Mouse (Mus musculus): ENCODE results near the gene Spef1. TPM values are rescaled to one million over a fixed set of nuclear protein-coding genes. Genes with fewer than 3 reads are reported as not detected.

Gene Spef1
- polyA plus RNA-seq, 1 experiment = 1.5 TPM

- H3K36me3 ChIP-seq (replicated peaks; ENCODE audit: low read length) = peaks cover 17% of the 10 kb centered on the region
- no peak overlapping the region for H3K4me3 ChIP-seq (replicated peaks)
- no peak for TF ChIP-seq GATA1 (IDR thresholded peaks at IDR 0.05; ENCODE audit: borderline replicate concordance, low read length)
- TF ChIP-seq FLI1 (IDR thresholded peaks at IDR 0.05; ENCODE audit: low read length) = no peak
- H3K9me3 ChIP-seq = no peaks in the 10 kb centered on the region
- peaks cover 11% of the 10 kb centered on the region for H3K27me3 ChIP-seq (replicated peaks)
- H3K4me1 ChIP-seq = peaks cover 80% of the 10 kb centered on the region
Measured at GRCm38 (mm10) chr2:131208356-131208755, 21.3 kb upstream of the Spef1 start.

GRCm38 (mm10) chr2:131206778-131207177, 19.7 kb upstream of the Spef1 start, which contains the start of gene Ap5s1:
Ap5s1 (plus strand) TSS chr2:131207078.
- Histone ChIP-seq H3K9me3 (no peaks in the 10 kb centered on the region), H3K4me3 (replicated peaks) (peak within 1 kb of the TSS; percentile 1), H3K36me3 (replicated peaks; ENCODE audit: low read length) (peaks cover 8% of the 10 kb centered on the region), H3K27me3 (replicated peaks) (peaks cover 11% of the 10 kb centered on the region), H3K4me1 (peaks cover 65% of the 10 kb centered on the region)
- TF ChIP-seq GATA1 (IDR thresholded peaks at IDR 0.05; ENCODE audit: borderline replicate concordance, low read length) = no peak
- TF ChIP-seq FLI1 (IDR thresholded peaks at IDR 0.05; ENCODE audit: low read length) = no peak

GRCm38 (mm10) chr2:131205521-131206182, 18.6 kb upstream of the Spef1 start:
- Histone ChIP-seq H3K9me3 (peaks cover 6% of the 10 kb centered on the region), H3K4me3 (replicated peaks) (no peak overlapping the region), H3K4me1 (peaks cover 55% of the 10 kb centered on the region), H3K27me3 (replicated peaks) (peaks cover 11% of the 10 kb centered on the region), H3K36me3 (replicated peaks; ENCODE audit: low read length) (peaks cover 16% of the 10 kb centered on the region)
- TF ChIP-seq FLI1 (IDR thresholded peaks at IDR 0.05; ENCODE audit: low read length) (no peak), GATA1 (IDR thresholded peaks at IDR 0.05; ENCODE audit: borderline replicate concordance, low read length) (no peak)

GRCm38 (mm10) chr2:131204410-131204981, 17.4 kb upstream of the Spef1 start:
- Histone ChIP-seq H3K4me1 (peaks cover 49% of the 10 kb centered on the region), H3K27me3 (replicated peaks) (peaks cover 11% of the 10 kb centered on the region), H3K36me3 (replicated peaks; ENCODE audit: low read length) (peaks cover 27% of the 10 kb centered on the region), H3K4me3 (replicated peaks) (peak overlapping the region; percentile 54), H3K9me3 (peaks cover 13% of the 10 kb centered on the region)
- TF ChIP-seq GATA1 (IDR thresholded peaks at IDR 0.05; ENCODE audit: borderline replicate concordance, low read length) (no peak), FLI1 (IDR thresholded peaks at IDR 0.05; ENCODE audit: low read length) (no peak)

- H3K4me1 ChIP-seq = peaks cover 43% of the 10 kb centered on the region
- H3K4me3 ChIP-seq (replicated peaks) = no peak overlapping the region
- H3K36me3 ChIP-seq (replicated peaks; ENCODE audit: low read length) = peaks cover 32% of the 10 kb centered on the region
Measured at GRCm38 (mm10) chr2:131203816-131204409, 16.8 kb upstream of the Spef1 start.

GRCm38 (mm10) chr2:131201262-131201661, 14.2 kb upstream of the Spef1 start:
- no peak for TF ChIP-seq FLI1 (IDR thresholded peaks at IDR 0.05; ENCODE audit: low read length)
- TF ChIP-seq GATA1 (IDR thresholded peaks at IDR 0.05; ENCODE audit: borderline replicate concordance, low read length) = no peak
- peaks cover 28% of the 10 kb centered on the region for H3K4me1 ChIP-seq

More at GRCm38 (mm10) chr2:131203816-131204409, 16.8 kb upstream of the Spef1 start:
- no peak for TF ChIP-seq FLI1 (IDR thresholded peaks at IDR 0.05; ENCODE audit: low read length)
- TF ChIP-seq GATA1 (IDR thresholded peaks at IDR 0.05; ENCODE audit: borderline replicate concordance, low read length) = no peak
- Histone ChIP-seq H3K27me3 (replicated peaks) (peaks cover 11% of the 10 kb centered on the region), H3K9me3 (peaks cover 13% of the 10 kb centered on the region)

GRCm38 (mm10) chr2:131200710-131201109, 13.6 kb upstream of the Spef1 start:
- H3K27me3 ChIP-seq (replicated peaks) = peaks cover 7% of the 10 kb centered on the region
- H3K9me3 ChIP-seq = peaks cover 13% of the 10 kb centered on the region
- H3K4me3 ChIP-seq (replicated peaks) = no peak overlapping the region
- peaks cover 61% of the 10 kb centered on the region for H3K36me3 ChIP-seq (replicated peaks; ENCODE audit: low read length)
- TF ChIP-seq FLI1 (IDR thresholded peaks at IDR 0.05; ENCODE audit: low read length) (no peak), GATA1 (IDR thresholded peaks at IDR 0.05; ENCODE audit: borderline replicate concordance, low read length) (no peak)
- H3K4me1 ChIP-seq = peaks cover 22% of the 10 kb centered on the region

More at GRCm38 (mm10) chr2:131201262-131201661, 14.2 kb upstream of the Spef1 start:
- H3K27me3 ChIP-seq (replicated peaks) = peaks cover 9% of the 10 kb centered on the region
- H3K4me3 ChIP-seq (replicated peaks) = no peak overlapping the region
- H3K36me3 ChIP-seq (replicated peaks; ENCODE audit: low read length) = peaks cover 56% of the 10 kb centered on the region
- peaks cover 13% of the 10 kb centered on the region for H3K9me3 ChIP-seq

GRCm38 (mm10) chr2:131196606-131197316, 9.7 kb upstream of the Spef1 start:
- Histone ChIP-seq H3K36me3 (replicated peaks; ENCODE audit: low read length) (peaks cover 92% of the 10 kb centered on the region), H3K4me1 (peaks cover 7% of the 10 kb centered on the region; the same call in 1 of the 2 replicates)

GRCm38 (mm10) chr2:131191005-131191390, 3.9 kb upstream of the Spef1 start:
- peak overlapping the region; percentile 28 for H3K4me3 ChIP-seq (replicated peaks)
- TF ChIP-seq FLI1 (IDR thresholded peaks at IDR 0.05; ENCODE audit: low read length) (no peak), GATA1 (IDR thresholded peaks at IDR 0.05; ENCODE audit: borderline replicate concordance, low read length) (no peak)
- H3K27me3 ChIP-seq (replicated peaks) = no peaks in the 10 kb centered on the region
- no peaks in the 10 kb centered on the region for H3K9me3 ChIP-seq
- H3K36me3 ChIP-seq (replicated peaks; ENCODE audit: low read length) = peaks cover 73% of the 10 kb centered on the region
- peaks cover 49% of the 10 kb centered on the region for H3K4me1 ChIP-seq

More at GRCm38 (mm10) chr2:131196606-131197316, 9.7 kb upstream of the Spef1 start:
- TF ChIP-seq GATA1 (IDR thresholded peaks at IDR 0.05; ENCODE audit: borderline replicate concordance, low read length) = no peak
- TF ChIP-seq FLI1 (IDR thresholded peaks at IDR 0.05; ENCODE audit: low read length) = no peak
- no peaks in the 10 kb centered on the region for H3K27me3 ChIP-seq (replicated peaks)
- peaks cover 13% of the 10 kb centered on the region for H3K9me3 ChIP-seq
- H3K4me3 ChIP-seq (replicated peaks) = no peak overlapping the region
